Mouse (Mus musculus): ENCODE measurements around the gene Plscr3. TPM values are rescaled to one million over a fixed set of nuclear protein-coding genes. Genes with fewer than 3 reads are reported as not detected.

Plscr3 gene
- polyA plus RNA-seq, 1 experiment from 2014 or later = 65.9 TPM

- Histone ChIP-seq H3K9ac (ENCODE audit: low read depth, low read length) (0 out of 2 replicates have a peak overlapping the region, but pooled peaks have one; percentile 40), H3K9me3 (replicated peaks; ENCODE audit: control insufficient read depth, low read length) (no peaks in the 10 kb centered on the region), H3K27me3 (ENCODE audit: control insufficient read depth, insufficient read depth, low read length) (no peaks in the 10 kb centered on the region), H3K27ac (ENCODE audit: low read depth, low read length) (peak overlapping the region; percentile 35; the same call in 1 of the 2 replicates), H3K4me1 (ENCODE audit: control insufficient read depth, insufficient read depth, low read length) (peaks cover 32% of the 10 kb centered on the region), H3K36me3 (ENCODE audit: control insufficient read depth, insufficient read depth, low read length) (no peaks in the 10 kb centered on the region), H3K4me3 (ENCODE audit: low read depth, low read length) (no peak overlapping the region), H3K4me2 (peak overlapping the region; percentile 27; the same call in 1 of the 2 replicates)
- no peak for ATAC-seq (replicated peaks; ENCODE audit: insufficient number of reproducible peaks, low FRiP score, low TSS enrichment)
- WGBS (ENCODE audit: insufficient replicate concordance) = 60% methylated on average over 9 of the region's 9 CpGs
Observed at GRCm38 (mm10) chr11:69884240-69884639, 38.1 kb downstream of the Plscr3 start.

- Histone ChIP-seq H3K4me3 (ENCODE audit: low read depth, low read length) (no peak overlapping the region), H3K4me2 (peak overlapping the region; percentile 27; the same call in 1 of the 2 replicates), H3K27ac (ENCODE audit: low read depth, low read length) (peak overlapping the region; percentile 35; the same call in 1 of the 2 replicates), H3K4me1 (ENCODE audit: control insufficient read depth, insufficient read depth, low read length) (peaks cover 30% of the 10 kb centered on the region), H3K36me3 (ENCODE audit: control insufficient read depth, insufficient read depth, low read length) (no peaks in the 10 kb centered on the region), H3K27me3 (ENCODE audit: control insufficient read depth, insufficient read depth, low read length) (no peaks in the 10 kb centered on the region), H3K9me3 (replicated peaks; ENCODE audit: control insufficient read depth, low read length) (no peaks in the 10 kb centered on the region), H3K9ac (ENCODE audit: low read depth, low read length) (peak overlapping the region; percentile 40; the same call in 1 of the 2 replicates)
- WGBS (ENCODE audit: insufficient replicate concordance) = 77% methylated on average over 8 of the region's 8 CpGs
- ATAC-seq (replicated peaks; ENCODE audit: insufficient number of reproducible peaks, low FRiP score, low TSS enrichment) = no peak
Observed at GRCm38 (mm10) chr11:69884663-69885062, 38.5 kb downstream of the Plscr3 start.

GRCm38 (mm10) chr11:69886907-69887635 lies 40.9 kb downstream of the Plscr3 start:
- no peak overlapping the region for H3K4me3 ChIP-seq (ENCODE audit: low read depth, low read length)
- H3K4me2 ChIP-seq = peak overlapping the region; percentile 40
- 45% methylated on average over 8 of the region's 8 CpGs for WGBS (ENCODE audit: insufficient replicate concordance)
- no peaks in the 10 kb centered on the region for H3K27me3 ChIP-seq (ENCODE audit: control insufficient read depth, insufficient read depth, low read length)
- ATAC-seq (replicated peaks; ENCODE audit: insufficient number of reproducible peaks, low FRiP score, low TSS enrichment) = peak; percentile 73; the same call in 1 of the 2 replicates
- peaks cover 38% of the 10 kb centered on the region for H3K4me1 ChIP-seq (ENCODE audit: control insufficient read depth, insufficient read depth, low read length)
- H3K27ac ChIP-seq (ENCODE audit: low read depth, low read length) = peak overlapping the region; percentile 88
- no peaks in the 10 kb centered on the region for H3K9me3 ChIP-seq (replicated peaks; ENCODE audit: control insufficient read depth, low read length)
- 0 out of 2 replicates have a peak overlapping the region, but pooled peaks have one; percentile 22 for H3K9ac ChIP-seq (ENCODE audit: low read depth, low read length)
- no peaks in the 10 kb centered on the region for H3K36me3 ChIP-seq (ENCODE audit: control insufficient read depth, insufficient read depth, low read length)

GRCm38 (mm10) chr11:69891482-69891881 lies 45.3 kb downstream of the Plscr3 start:
- Histone ChIP-seq H3K4me1 (ENCODE audit: control insufficient read depth, insufficient read depth, low read length) (peaks cover 24% of the 10 kb centered on the region), H3K4me2 (0 out of 2 replicates have a peak overlapping the region, but pooled peaks have one; percentile 6), H3K4me3 (ENCODE audit: low read depth, low read length) (no peak overlapping the region), H3K27ac (ENCODE audit: low read depth, low read length) (no peak overlapping the region), H3K9ac (ENCODE audit: low read depth, low read length) (no peak overlapping the region), H3K27me3 (ENCODE audit: control insufficient read depth, insufficient read depth, low read length) (no peaks in the 10 kb centered on the region), H3K36me3 (ENCODE audit: control insufficient read depth, insufficient read depth, low read length) (no peaks in the 10 kb centered on the region), H3K9me3 (replicated peaks; ENCODE audit: control insufficient read depth, low read length) (no peaks in the 10 kb centered on the region)
- no peak for ATAC-seq (replicated peaks; ENCODE audit: insufficient number of reproducible peaks, low FRiP score, low TSS enrichment)
- 39% methylated on average over 4 of the region's 4 CpGs for WGBS (ENCODE audit: insufficient replicate concordance)

GRCm38 (mm10) chr11:69894671-69895070 lies 48.5 kb downstream of the Plscr3 start:
- 71% methylated on average over 5 of the region's 5 CpGs for WGBS (ENCODE audit: insufficient replicate concordance)
- Histone ChIP-seq H3K4me3 (ENCODE audit: low read depth, low read length) (no peak overlapping the region), H3K4me1 (ENCODE audit: control insufficient read depth, insufficient read depth, low read length) (peaks cover 34% of the 10 kb centered on the region), H3K4me2 (no peak overlapping the region), H3K27ac (ENCODE audit: low read depth, low read length) (0 out of 2 replicates have a peak overlapping the region, but pooled peaks have one; percentile 2), H3K9me3 (replicated peaks; ENCODE audit: control insufficient read depth, low read length) (no peaks in the 10 kb centered on the region), H3K27me3 (ENCODE audit: control insufficient read depth, insufficient read depth, low read length) (no peaks in the 10 kb centered on the region), H3K36me3 (ENCODE audit: control insufficient read depth, insufficient read depth, low read length) (no peaks in the 10 kb centered on the region), H3K9ac (ENCODE audit: low read depth, low read length) (no peak overlapping the region)
- ATAC-seq (replicated peaks; ENCODE audit: insufficient number of reproducible peaks, low FRiP score, low TSS enrichment) = no peak

- ATAC-seq (replicated peaks; ENCODE audit: insufficient number of reproducible peaks, low FRiP score, low TSS enrichment) = no peak
- Histone ChIP-seq H3K9me3 (replicated peaks; ENCODE audit: control insufficient read depth, low read length) (no peaks in the 10 kb centered on the region), H3K4me1 (ENCODE audit: control insufficient read depth, insufficient read depth, low read length) (peaks cover 31% of the 10 kb centered on the region), H3K9ac (ENCODE audit: low read depth, low read length) (no peak within 1 kb of the TSS), H3K36me3 (ENCODE audit: control insufficient read depth, insufficient read depth, low read length) (no peaks in the 10 kb centered on the region), H3K4me3 (ENCODE audit: low read depth, low read length) (no peak within 1 kb of the TSS), H3K27ac (ENCODE audit: low read depth, low read length) (0 out of 2 replicates have a peak within 1 kb of the TSS, but pooled peaks have one; percentile 2), H3K4me2 (no peak within 1 kb of the TSS), H3K27me3 (ENCODE audit: control insufficient read depth, insufficient read depth, low read length) (no peaks in the 10 kb centered on the region)
- WGBS (ENCODE audit: insufficient replicate concordance) = 68% methylated on average over 4 of the region's 4 CpGs
Observed at GRCm38 (mm10) chr11:69895291-69895690, 49.1 kb downstream of the Plscr3 start, which contains the start of gene Acap1. Gene Acap1, minus strand, starts transcription at chr11:69895539.

GRCm38 (mm10) chr11:69899870-69900269 lies 53.7 kb downstream of the Plscr3 start:
- Histone ChIP-seq H3K4me1 (ENCODE audit: control insufficient read depth, insufficient read depth, low read length) (peaks cover 27% of the 10 kb centered on the region), H3K9ac (ENCODE audit: low read depth, low read length) (peak overlapping the region; percentile 88)
- WGBS (ENCODE audit: insufficient replicate concordance) = 26% methylated on average over 4 of the region's 4 CpGs

GRCm38 (mm10) chr11:69900471-69901405 lies 54.6 kb downstream of the Plscr3 start, which contains the start of the genes 2810408A11Rik and Neurl4:
Gene 2810408A11Rik, minus strand, starts transcription at chr11:69900987.
Gene Neurl4, plus strand, starts transcription at chr11:69901072.
- H3K27me3 ChIP-seq (ENCODE audit: control insufficient read depth, insufficient read depth, low read length) = no peaks in the 10 kb centered on the region
- H3K4me1 ChIP-seq (ENCODE audit: control insufficient read depth, insufficient read depth, low read length) = peaks cover 27% of the 10 kb centered on the region
- H3K36me3 ChIP-seq (ENCODE audit: control insufficient read depth, insufficient read depth, low read length) = peaks cover 13% of the 10 kb centered on the region
- no peaks in the 10 kb centered on the region for H3K9me3 ChIP-seq (replicated peaks; ENCODE audit: control insufficient read depth, low read length)
- H3K4me2 ChIP-seq = peak within 1 kb of the TSS; percentile 93
- WGBS (ENCODE audit: insufficient replicate concordance) = under 1% methylated on average over 38 of the region's 38 CpGs
- ATAC-seq (replicated peaks; ENCODE audit: insufficient number of reproducible peaks, low FRiP score, low TSS enrichment) = peak; percentile 94
- peak within 1 kb of the TSS; percentile 96 for H3K4me3 ChIP-seq (ENCODE audit: low read depth, low read length)
- peak within 1 kb of the TSS; percentile 99 for H3K27ac ChIP-seq (ENCODE audit: low read depth, low read length)
- H3K9ac ChIP-seq (ENCODE audit: low read depth, low read length) = peak within 1 kb of the TSS; percentile 88

More at GRCm38 (mm10) chr11:69899870-69900269, 53.7 kb downstream of the Plscr3 start:
- peaks cover 10% of the 10 kb centered on the region for H3K36me3 ChIP-seq (ENCODE audit: control insufficient read depth, insufficient read depth, low read length)
- H3K27ac ChIP-seq (ENCODE audit: low read depth, low read length) = no peak overlapping the region
- no peak for ATAC-seq (replicated peaks; ENCODE audit: insufficient number of reproducible peaks, low FRiP score, low TSS enrichment)
- H3K27me3 ChIP-seq (ENCODE audit: control insufficient read depth, insufficient read depth, low read length) = no peaks in the 10 kb centered on the region
- peak overlapping the region; percentile 93 for H3K4me2 ChIP-seq
- no peaks in the 10 kb centered on the region for H3K9me3 ChIP-seq (replicated peaks; ENCODE audit: control insufficient read depth, low read length)
- peak overlapping the region; percentile 96; the same call in 1 of the 2 replicates for H3K4me3 ChIP-seq (ENCODE audit: low read depth, low read length)
